Mouse (Mus musculus) embryonic fibroblast, embryonic 13.5 days (primary cell): ENCODE data around the gene Syngr4.

Experiments
- CTCF ChIP-seq: IDR thresholded peaks from 2 replicates; pipeline ENCODE4 v1.5.1; 2011; ENCODE audit warnings: mild to moderate bottlenecking, control low read depth, low read length, moderate library complexity, borderline replicate concordance; ENCODE audit not compliant: insufficient read depth
- POLR2A ChIP-seq: IDR thresholded peaks from 2 replicates; pipeline ENCODE4 v1.6.1; 2011; ENCODE audit warnings: low read depth, mild to moderate bottlenecking, control low read depth, low read length, moderate library complexity

DNA sequence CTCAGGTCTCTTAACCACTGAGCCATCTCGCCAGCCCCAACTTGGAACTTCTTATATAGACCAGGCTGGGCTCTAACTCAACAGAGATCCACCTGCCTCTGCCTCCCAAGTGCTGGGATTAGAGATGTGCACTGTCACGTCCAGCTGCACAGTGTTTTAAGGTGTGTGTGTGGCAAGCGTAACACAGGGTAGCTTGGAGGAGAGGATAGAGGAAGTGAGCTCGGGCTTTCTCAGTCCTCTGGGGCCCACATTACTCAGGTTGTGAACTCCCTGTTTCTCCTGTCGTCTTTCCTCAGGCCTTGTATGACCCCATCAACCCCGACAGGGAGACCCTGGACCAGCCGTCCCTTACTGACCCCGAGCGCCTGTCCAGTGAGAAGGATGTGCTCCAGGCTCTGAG lies 10.1 kb upstream of the Syngr4 start:
- TF ChIP-seq CTCF (no peak), POLR2A (no peak)
